Mouse (Mus musculus) forebrain, embryonic 16.5 days (tissue): ENCODE measurements around the gene Ldb2. TPM values are rescaled to one million over a fixed set of nuclear protein-coding genes. Genes with fewer than 3 reads are reported as not detected.

ENCODE experiments used
- ATAC-seq: fragments of 200-750 bp; cut with Nextera tagmentation; 2 replicates; pipeline ENCODE4 v1.8.0; 2017; ENCODE audit warnings: mild to moderate bottlenecking, moderate library complexity
- H3K27ac ChIP-seq: fragments of 300-500 bp; sonication (generic); 2 replicates; pipeline ENCODE4 v1.5.1; 2014; ENCODE audit warnings: low read length, control low read depth
- H3K27me3 ChIP-seq: fragments of 300-500 bp; sonication (generic); replicated peaks from 2 replicates; pipeline ENCODE4 v1.6.1; 2014; ENCODE audit warnings: low read length; ENCODE audit not compliant: control insufficient read depth, insufficient read depth
- H3K36me3 ChIP-seq: fragments of 300-500 bp; sonication (generic); 2 replicates; pipeline ENCODE4 v1.6.1; 2014; ENCODE audit not compliant: control insufficient read depth, insufficient read depth
- H3K4me1 ChIP-seq: fragments of 300-500 bp; sonication (generic); replicated peaks from 2 replicates; pipeline ENCODE4 v1.6.1; 2014; ENCODE audit warnings: low read length; ENCODE audit not compliant: control insufficient read depth, insufficient read depth
- H3K4me2 ChIP-seq: fragments of 300-500 bp; sonication (generic); 2 replicates; pipeline ENCODE4 v1.6.1; 2014; ENCODE audit warnings: mild to moderate bottlenecking, low read length, control low read depth
- H3K4me3 ChIP-seq: fragments of 300-500 bp; sonication (generic); replicated peaks from 2 replicates; pipeline ENCODE4 v1.5.1; 2014; ENCODE audit warnings: mild to moderate bottlenecking, low read length, control low read depth
- H3K9ac ChIP-seq: fragments of 300-500 bp; sonication (generic); replicated peaks from 2 replicates; pipeline ENCODE4 v1.6.1; 2014; ENCODE audit warnings: low read depth, low read length, control low read depth
- H3K9me3 ChIP-seq: fragments of 300-500 bp; sonication (generic); 2 replicates; pipeline ENCODE4 v1.6.1; 2016; ENCODE audit warnings: low read length; ENCODE audit not compliant: control insufficient read depth
- WGBS: fragments of 180-500 bp; shearing (Covaris S2); extraction: QIAGEN DNeasy Blood & Tissue Kit; methylation state at CpG from one replicate; pipeline ENCODE4 v1.1.7; 2014; 5-methylcytosine and 5-hydroxymethylcytosine counted together
- polyA plus RNA-seq: library from polyadenylated mRNA; unstranded; fragments of >200 nt; fragmentation: Nextera tagmentation; extraction: Ambion mirVana; gene quantifications from 2 replicates; pipeline ENCODE4 v1.2.1, GENCODE M21; 2015

The Ldb2 gene
- polyA plus RNA-seq, result 85.8 and 86.5 TPM in 2 replicates

- ATAC-seq, result peak; percentile 98
- H3K9me3 ChIP-seq, result no peaks in the 10 kb centered on the region
- WGBS, result 4% methylated on average over 19 of the region's 19 CpGs
- H3K27ac ChIP-seq, result peak within 1 kb of the TSS; percentile 21; the same call in 1 of the 2 replicates
- peak within 1 kb of the TSS; percentile 71 for H3K4me2 ChIP-seq
- peak within 1 kb of the TSS; percentile 55 for H3K9ac ChIP-seq
- H3K27me3 ChIP-seq, result no peaks in the 10 kb centered on the region
- H3K4me1 ChIP-seq, result peaks cover 20% of the 10 kb centered on the region
- no peaks in the 10 kb centered on the region for H3K36me3 ChIP-seq
- H3K4me3 ChIP-seq, result peak within 1 kb of the TSS; percentile 48
Observed at GRCm38 (mm10) chr5:44799053-44799860, at the start of gene Ldb2. Ldb2 (minus strand) TSS chr5:44799680.

GRCm38 (mm10) chr5:44831287-44831686 is 31.8 kb upstream of the Ldb2 start:
- no peak for ATAC-seq
- Histone ChIP-seq H3K9me3 (no peaks in the 10 kb centered on the region), H3K9ac (no peak overlapping the region), H3K4me2 (no peak overlapping the region), H3K27ac (no peak overlapping the region), H3K4me3 (no peak overlapping the region), H3K4me1 (no peaks in the 10 kb centered on the region), H3K36me3 (no peaks in the 10 kb centered on the region), H3K27me3 (no peaks in the 10 kb centered on the region)
- WGBS, result 66% methylated on average over 5 of the region's 5 CpGs

- Histone ChIP-seq H3K27me3 (no peaks in the 10 kb centered on the region), H3K36me3 (no peaks in the 10 kb centered on the region), H3K4me2 (no peak overlapping the region), H3K9me3 (no peaks in the 10 kb centered on the region), H3K27ac (no peak overlapping the region), H3K4me1 (no peaks in the 10 kb centered on the region), H3K4me3 (no peak overlapping the region), H3K9ac (no peak overlapping the region)
- 85% methylated on average over 1 of the region's 1 CpGs for WGBS
- no peak for ATAC-seq
Observed at GRCm38 (mm10) chr5:44815506-44815905, 16.0 kb upstream of the Ldb2 start.

- no peaks in the 10 kb centered on the region for H3K27me3 ChIP-seq
- H3K36me3 ChIP-seq, result no peaks in the 10 kb centered on the region
- H3K9me3 ChIP-seq, result no peaks in the 10 kb centered on the region
- H3K27ac ChIP-seq, result no peak overlapping the region
- no peaks in the 10 kb centered on the region for H3K4me1 ChIP-seq
- ATAC-seq, result no peak
- no peak overlapping the region for H3K9ac ChIP-seq
- no peak overlapping the region for H3K4me2 ChIP-seq
- 89% methylated on average over 2 of the region's 2 CpGs for WGBS
- H3K4me3 ChIP-seq, result no peak overlapping the region
Observed at GRCm38 (mm10) chr5:44805960-44806359, 6.5 kb upstream of the Ldb2 start.

- Histone ChIP-seq H3K9ac (no peak overlapping the region), H3K4me1 (peaks cover 19% of the 10 kb centered on the region), H3K36me3 (no peaks in the 10 kb centered on the region), H3K27ac (no peak overlapping the region), H3K27me3 (no peaks in the 10 kb centered on the region), H3K4me2 (no peak overlapping the region), H3K4me3 (no peak overlapping the region), H3K9me3 (no peaks in the 10 kb centered on the region)
- no peak for ATAC-seq
- WGBS, result 20% methylated on average over 3 of the region's 3 CpGs
Observed at GRCm38 (mm10) chr5:44801100-44801499, 1.6 kb upstream of the Ldb2 start.

- 29% methylated on average over 2 of the region's 2 CpGs for WGBS
- H3K9me3 ChIP-seq, result no peaks in the 10 kb centered on the region
- H3K27me3 ChIP-seq, result no peaks in the 10 kb centered on the region
- H3K4me3 ChIP-seq, result peak overlapping the region; percentile 48
- peak overlapping the region; percentile 55; the same call in 1 of the 2 replicates for H3K9ac ChIP-seq
- peak overlapping the region; percentile 71 for H3K4me2 ChIP-seq
- H3K36me3 ChIP-seq, result no peaks in the 10 kb centered on the region
- H3K4me1 ChIP-seq, result peaks cover 20% of the 10 kb centered on the region
- no peak overlapping the region for H3K27ac ChIP-seq
- peak; percentile 34; the same call in 1 of the 2 replicates for ATAC-seq
Observed at GRCm38 (mm10) chr5:44799861-44800260, 381 bp upstream of the Ldb2 start.

GRCm38 (mm10) chr5:44798493-44798892 is 987 bp downstream of the Ldb2 start:
- peak overlapping the region; percentile 55 for H3K9ac ChIP-seq
- H3K9me3 ChIP-seq, result no peaks in the 10 kb centered on the region
- no peak for ATAC-seq
- H3K27me3 ChIP-seq, result no peaks in the 10 kb centered on the region
- 1% methylated on average over 3 of the region's 3 CpGs for WGBS
- peak overlapping the region; percentile 71 for H3K4me2 ChIP-seq
- 0 out of 2 replicates have a peak overlapping the region, but pooled peaks have one; percentile 1 for H3K27ac ChIP-seq
- H3K36me3 ChIP-seq, result no peaks in the 10 kb centered on the region
- peaks cover 20% of the 10 kb centered on the region for H3K4me1 ChIP-seq
- peak overlapping the region; percentile 48 for H3K4me3 ChIP-seq

- H3K27me3 ChIP-seq, result no peaks in the 10 kb centered on the region
- no peaks in the 10 kb centered on the region for H3K9me3 ChIP-seq
- no peak for ATAC-seq
- no peaks in the 10 kb centered on the region for H3K36me3 ChIP-seq
- H3K4me1 ChIP-seq, result peaks cover 20% of the 10 kb centered on the region
- peak overlapping the region; percentile 48 for H3K4me3 ChIP-seq
- peak overlapping the region; percentile 71 for H3K4me2 ChIP-seq
- H3K9ac ChIP-seq, result peak overlapping the region; percentile 55
- 14% methylated on average over 2 of the region's 2 CpGs for WGBS
- no peak overlapping the region for H3K27ac ChIP-seq
Observed at GRCm38 (mm10) chr5:44798056-44798455, 1.4 kb downstream of the Ldb2 start.

- Histone ChIP-seq H3K4me2 (no peak overlapping the region), H3K27me3 (no peaks in the 10 kb centered on the region), H3K9me3 (no peaks in the 10 kb centered on the region), H3K4me3 (no peak overlapping the region), H3K27ac (no peak overlapping the region), H3K36me3 (no peaks in the 10 kb centered on the region), H3K4me1 (no peaks in the 10 kb centered on the region), H3K9ac (no peak overlapping the region)
- WGBS, result 82% methylated on average over 3 of the region's 3 CpGs
- no peak for ATAC-seq
Observed at GRCm38 (mm10) chr5:44784591-44784990, 14.9 kb downstream of the Ldb2 start.
